Mouse (Mus musculus): ENCODE results near the gene Rtf1. TPM values are rescaled to one million over a fixed set of nuclear protein-coding genes. Genes with fewer than 3 reads are reported as not detected.
"Not testable (repeated sequence)": the region's sequence is repeated elsewhere in the genome, so short reads cannot be mapped to it uniquely, and the experiment has no call there.

The Rtf1 gene
- polyA plus RNA-seq, 1 experiment, result 17.3 TPM

GRCm38 (mm10) chr2:119696111-119696510 is 21.2 kb downstream of the Rtf1 start:
- Histone ChIP-seq H3K27ac (ENCODE audit: control insufficient read depth, insufficient read depth, low read length) (no peak overlapping the region), H3K27me3 (ENCODE audit: control insufficient read depth, insufficient read depth, low read length) (no peaks in the 10 kb centered on the region), H3K36me3 (ENCODE audit: control insufficient read depth, insufficient read depth, low read length) (peaks cover 13% of the 10 kb centered on the region), H3K4me3 (ENCODE audit: control insufficient read depth, insufficient read depth, low read length) (no peak overlapping the region), H3K4me1 (replicated peaks; ENCODE audit: control insufficient read depth, insufficient read depth, low read length) (no peaks in the 10 kb centered on the region)
- TF ChIP-seq CTCF (IDR thresholded peaks at IDR 0.05; ENCODE audit: borderline replicate concordance, control insufficient read depth, extremely low read depth, insufficient read depth, low read length, poor library complexity) (no peak), POLR2A (IDR thresholded peaks at IDR 0.05; ENCODE audit: control insufficient read depth, extremely low read depth, insufficient read depth, low read length, poor library complexity) (no peak)
- WGBS, result 76% methylated on average over 1 of the region's 1 CpGs
- DNase-seq, result no peak

DNA sequence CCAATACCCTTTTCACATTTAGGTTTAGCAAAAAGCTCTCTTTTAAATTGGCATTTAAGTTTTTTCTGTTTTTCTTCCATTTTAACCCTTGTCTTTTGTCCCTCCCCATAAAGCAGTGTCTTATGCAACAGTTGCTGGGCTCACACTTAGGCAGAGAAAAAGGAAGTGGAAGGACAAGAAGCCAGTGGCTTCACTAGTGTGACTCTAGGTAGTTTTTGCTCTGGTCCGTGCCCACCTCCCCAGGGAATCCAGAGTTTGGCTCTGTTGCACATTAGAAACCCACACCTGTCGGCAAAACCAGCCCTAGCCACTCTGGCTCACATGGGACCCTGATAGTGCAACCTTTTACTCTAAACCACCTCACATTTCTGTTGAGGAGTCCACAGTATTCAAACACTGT is 23.6 kb downstream of the Rtf1 start:
- H3K27ac ChIP-seq (ENCODE audit: control insufficient read depth, insufficient read depth, low read length), result no peak overlapping the region
- no peaks in the 10 kb centered on the region for H3K27me3 ChIP-seq (ENCODE audit: control insufficient read depth, insufficient read depth, low read length)
- H3K36me3 ChIP-seq (ENCODE audit: control insufficient read depth, insufficient read depth, low read length), result peaks cover 11% of the 10 kb centered on the region
- DNase-seq, result no peak
- H3K4me1 ChIP-seq (replicated peaks; ENCODE audit: control insufficient read depth, insufficient read depth, low read length), result no peaks in the 10 kb centered on the region
- 71% methylated on average over 2 of the region's 2 CpGs for WGBS
- no peak overlapping the region for H3K4me3 ChIP-seq (ENCODE audit: control insufficient read depth, insufficient read depth, low read length)
- TF ChIP-seq POLR2A (IDR thresholded peaks at IDR 0.05; ENCODE audit: control insufficient read depth, extremely low read depth, insufficient read depth, low read length, poor library complexity) (no peak), CTCF (IDR thresholded peaks at IDR 0.05; ENCODE audit: borderline replicate concordance, control insufficient read depth, extremely low read depth, insufficient read depth, low read length, poor library complexity) (no peak)

GRCm38 (mm10) chr2:119699962-119700361 is 25.1 kb downstream of the Rtf1 start:
- Histone ChIP-seq H3K4me3 (ENCODE audit: control insufficient read depth, insufficient read depth, low read length) (no peak overlapping the region), H3K4me1 (replicated peaks; ENCODE audit: control insufficient read depth, insufficient read depth, low read length) (no peaks in the 10 kb centered on the region), H3K27ac (ENCODE audit: control insufficient read depth, insufficient read depth, low read length) (no peak overlapping the region), H3K36me3 (ENCODE audit: control insufficient read depth, insufficient read depth, low read length) (peaks cover 12% of the 10 kb centered on the region; the same call in 1 of the 2 replicates), H3K27me3 (ENCODE audit: control insufficient read depth, insufficient read depth, low read length) (no peaks in the 10 kb centered on the region)
- DNase-seq, result no peak
- no peak for TF ChIP-seq CTCF (IDR thresholded peaks at IDR 0.05; ENCODE audit: borderline replicate concordance, control insufficient read depth, extremely low read depth, insufficient read depth, low read length, poor library complexity)
- TF ChIP-seq POLR2A (IDR thresholded peaks at IDR 0.05; ENCODE audit: control insufficient read depth, extremely low read depth, insufficient read depth, low read length, poor library complexity), result no peak
- 95% methylated on average over 3 of the region's 3 CpGs for WGBS

DNA sequence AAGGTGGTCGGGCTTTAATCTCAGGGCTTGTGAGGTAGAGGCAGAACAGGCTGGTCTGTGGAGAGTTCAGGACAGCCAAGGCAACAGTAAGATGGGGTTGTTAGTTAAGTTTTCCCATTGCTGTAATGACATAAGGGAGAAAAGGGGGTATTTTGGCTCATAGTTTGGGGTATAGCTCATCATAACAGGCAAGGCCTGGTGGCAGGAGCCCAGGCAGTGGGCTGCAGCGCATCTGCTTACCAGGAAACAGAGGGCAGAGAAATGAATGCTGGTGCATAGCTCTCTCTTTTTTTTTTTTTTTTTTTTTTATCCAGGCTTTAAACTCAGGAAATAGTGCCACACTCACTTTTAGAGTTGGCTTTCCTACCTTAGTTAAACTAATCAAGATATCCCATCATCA is 28.3 kb downstream of the Rtf1 start:
- whole genome bisulfite sequencing, result 96% methylated on average over 2 of the region's 2 CpGs
- H3K27ac ChIP-seq (ENCODE audit: control insufficient read depth, insufficient read depth, low read length), result no peak overlapping the region
- peaks cover 37% of the 10 kb centered on the region for H3K36me3 ChIP-seq (ENCODE audit: control insufficient read depth, insufficient read depth, low read length)
- no peak overlapping the region for H3K4me3 ChIP-seq (ENCODE audit: control insufficient read depth, insufficient read depth, low read length)
- no peaks in the 10 kb centered on the region for H3K27me3 ChIP-seq (ENCODE audit: control insufficient read depth, insufficient read depth, low read length)
- TF ChIP-seq POLR2A (IDR thresholded peaks at IDR 0.05; ENCODE audit: control insufficient read depth, extremely low read depth, insufficient read depth, low read length, poor library complexity) (no peak), CTCF (IDR thresholded peaks at IDR 0.05; ENCODE audit: borderline replicate concordance, control insufficient read depth, extremely low read depth, insufficient read depth, low read length, poor library complexity) (no peak)
- H3K4me1 ChIP-seq (replicated peaks; ENCODE audit: control insufficient read depth, insufficient read depth, low read length), result no peaks in the 10 kb centered on the region
- DNase-seq, result no peak

GRCm38 (mm10) chr2:119707676-119708075 is 32.8 kb downstream of the Rtf1 start:
- Histone ChIP-seq H3K36me3 (ENCODE audit: control insufficient read depth, insufficient read depth, low read length) (peaks cover 58% of the 10 kb centered on the region), H3K27me3 (ENCODE audit: control insufficient read depth, insufficient read depth, low read length) (no peaks in the 10 kb centered on the region), H3K27ac (ENCODE audit: control insufficient read depth, insufficient read depth, low read length) (no peak overlapping the region), H3K4me1 (replicated peaks; ENCODE audit: control insufficient read depth, insufficient read depth, low read length) (no peaks in the 10 kb centered on the region), H3K4me3 (ENCODE audit: control insufficient read depth, insufficient read depth, low read length) (no peak overlapping the region)
- 98% methylated on average over 3 of the region's 3 CpGs for WGBS
- TF ChIP-seq POLR2A (IDR thresholded peaks at IDR 0.05; ENCODE audit: control insufficient read depth, extremely low read depth, insufficient read depth, low read length, poor library complexity) (no peak), CTCF (IDR thresholded peaks at IDR 0.05; ENCODE audit: borderline replicate concordance, control insufficient read depth, extremely low read depth, insufficient read depth, low read length, poor library complexity) (no peak)
- DNase-seq, result no peak

- H3K4me1 ChIP-seq (replicated peaks; ENCODE audit: control insufficient read depth, insufficient read depth, low read length), result no peaks in the 10 kb centered on the region
- H3K4me3 ChIP-seq (ENCODE audit: control insufficient read depth, insufficient read depth, low read length), result no peak overlapping the region
- no peak for DNase-seq
- WGBS, result 82% methylated on average over 3 of the region's 3 CpGs
- no peak overlapping the region for H3K27ac ChIP-seq (ENCODE audit: control insufficient read depth, insufficient read depth, low read length)
- peaks cover 58% of the 10 kb centered on the region for H3K36me3 ChIP-seq (ENCODE audit: control insufficient read depth, insufficient read depth, low read length)
- TF ChIP-seq CTCF (IDR thresholded peaks at IDR 0.05; ENCODE audit: borderline replicate concordance, control insufficient read depth, extremely low read depth, insufficient read depth, low read length, poor library complexity), result no peak
- TF ChIP-seq POLR2A (IDR thresholded peaks at IDR 0.05; ENCODE audit: control insufficient read depth, extremely low read depth, insufficient read depth, low read length, poor library complexity), result no peak
- H3K27me3 ChIP-seq (ENCODE audit: control insufficient read depth, insufficient read depth, low read length), result no peaks in the 10 kb centered on the region
These were observed 35.1 kb downstream of the Rtf1 start for GRCm38 (mm10) chr2:119710011-119710410.

DNA sequence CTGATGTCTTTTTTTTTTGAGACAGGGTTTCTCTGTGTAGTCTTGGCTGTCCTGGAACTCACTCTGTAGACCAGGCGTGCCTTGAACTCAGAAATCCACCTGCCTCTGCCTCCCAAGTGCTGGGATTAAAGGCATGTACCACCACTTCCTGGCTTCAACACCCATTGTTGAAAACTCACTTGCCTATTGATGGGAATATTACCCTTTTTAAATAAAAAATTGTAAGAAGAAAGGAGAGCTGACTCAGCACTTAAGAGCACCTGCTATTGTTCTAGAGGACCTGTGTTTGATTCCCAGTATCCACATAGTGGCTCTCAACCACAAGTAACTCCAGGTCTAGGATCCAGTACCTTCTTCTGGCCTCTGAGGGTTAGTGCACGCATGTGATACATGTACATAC is 41.0 kb downstream of the Rtf1 start:
- H3K36me3 ChIP-seq (ENCODE audit: control insufficient read depth, insufficient read depth, low read length), result peaks cover 42% of the 10 kb centered on the region
- DNase-seq; H3K4me3 ChIP-seq (ENCODE audit: control insufficient read depth, insufficient read depth, low read length); H3K27me3 ChIP-seq (ENCODE audit: control insufficient read depth, insufficient read depth, low read length); H3K4me1 ChIP-seq (replicated peaks; ENCODE audit: control insufficient read depth, insufficient read depth, low read length); H3K27ac ChIP-seq (ENCODE audit: control insufficient read depth, insufficient read depth, low read length): not testable (repeated sequence)
- WGBS, result 93% methylated on average over 2 of the region's 2 CpGs
